Mouse (Mus musculus) liver, embryonic 11.5 days (tissue): ENCODE measurements at regions not wholly inside any gene's neighbourhood (a gene's known extent, or its start where the extent isn't known, plus 50 kb on each side); places are given as distances from the start of the nearest gene placed in this dataset.

Experiments
- ATAC-seq: fragments of 200-750 bp; cut with Nextera tagmentation; replicated peaks from 2 replicates; pipeline ENCODE4 v1.8.0; 2017; ENCODE audit warnings: moderate number of reproducible peaks, mild to moderate bottlenecking, moderate TSS enrichment, moderate library complexity; ENCODE audit not compliant: low FRiP score
- DNase-seq: peaks from one replicate; pipeline ENCODE4 v3.0.0-alpha.2; 2017; ENCODE audit warnings: low spot score
- H3K27ac ChIP-seq: fragments of 300-500 bp; sonication (generic); 2 replicates; pipeline ENCODE4 v1.5.1; 2014; ENCODE audit warnings: mild to moderate bottlenecking, low read depth, low read length, control low read depth
- H3K27me3 ChIP-seq: fragments of 300-500 bp; sonication (generic); replicated peaks from 2 replicates; pipeline ENCODE4 v1.6.1; 2014; ENCODE audit warnings: low read length, mixed read lengths; ENCODE audit not compliant: control insufficient read depth, insufficient read depth
- H3K36me3 ChIP-seq: fragments of 300-500 bp; sonication (generic); 2 replicates; pipeline ENCODE4 v1.6.1; 2014; ENCODE audit warnings: mild to moderate bottlenecking, low read length, moderate library complexity, mixed read lengths; ENCODE audit not compliant: control insufficient read depth, insufficient read depth
- H3K4me1 ChIP-seq: fragments of 300-500 bp; sonication (generic); replicated peaks from 2 replicates; pipeline ENCODE4 v1.6.1; 2014; ENCODE audit warnings: low read length, mixed read lengths; ENCODE audit not compliant: control insufficient read depth, insufficient read depth
- H3K4me2 ChIP-seq: fragments of 300-500 bp; sonication (generic); 2 replicates; pipeline ENCODE4 v1.6.1; 2014; ENCODE audit warnings: mild to moderate bottlenecking, control low read depth, moderate library complexity
- H3K4me3 ChIP-seq: fragments of 300-500 bp; sonication (generic); 2 replicates; pipeline ENCODE4 v1.5.1; 2014; ENCODE audit warnings: low read depth, low read length, control low read depth
- H3K9ac ChIP-seq: fragments of 300-500 bp; sonication (generic); 2 replicates; pipeline ENCODE4 v1.6.1; 2014; ENCODE audit warnings: low read depth, low read length, control low read depth
- H3K9me3 ChIP-seq: fragments of 300-500 bp; sonication (generic); 2 replicates; pipeline ENCODE4 v1.6.1; 2016; ENCODE audit warnings: low read length, inconsistent platforms, mixed read lengths; ENCODE audit not compliant: control insufficient read depth
- WGBS: fragments of 180-500 bp; shearing (Covaris S2); extraction: QIAGEN DNeasy Blood & Tissue Kit; methylation state at CpG from one replicate; pipeline ENCODE4 v1.1.7; 2014; 5-methylcytosine and 5-hydroxymethylcytosine counted together

DNA sequence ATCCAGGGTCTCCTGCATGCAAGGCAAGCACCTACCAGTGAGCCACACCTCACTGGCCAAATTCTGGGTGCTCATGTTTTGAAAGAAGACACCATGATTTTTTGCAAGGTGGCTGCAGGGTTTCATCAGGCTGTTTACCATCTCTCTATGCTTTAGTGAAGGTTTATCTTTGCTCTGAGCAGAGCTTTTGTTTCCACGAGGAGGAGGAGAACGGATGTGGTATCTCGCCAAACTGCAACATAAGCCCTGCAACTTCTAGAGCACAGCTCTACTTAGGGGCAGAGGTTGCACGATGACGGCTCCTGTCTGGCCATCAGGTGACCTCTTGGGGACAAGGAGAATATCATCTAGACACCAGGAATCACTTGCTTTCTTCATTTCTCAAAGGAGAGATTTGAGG, 131.8 kb upstream of the Plxnc1 start:
- no peak overlapping the region for H3K4me2 ChIP-seq
- ATAC-seq (no peak), DNase-seq (no peak)
- no peak overlapping the region for H3K4me3 ChIP-seq
- 77% methylated on average over 5 of the region's 5 CpGs for WGBS
- H3K4me1 ChIP-seq, result no peaks in the 10 kb centered on the region; the same call in 1 of the 2 replicates
- H3K27me3 ChIP-seq, result no peaks in the 10 kb centered on the region
- no peak overlapping the region for H3K9ac ChIP-seq
- no peak overlapping the region for H3K27ac ChIP-seq
- no peaks in the 10 kb centered on the region for H3K36me3 ChIP-seq
- no peaks in the 10 kb centered on the region for H3K9me3 ChIP-seq

GRCm38 (mm10) chr10:95075897-95076296, 131.3 kb upstream of the Plxnc1 start:
- 81% methylated on average over 4 of the region's 4 CpGs for WGBS
- H3K9me3 ChIP-seq, result no peaks in the 10 kb centered on the region
- H3K4me3 ChIP-seq, result no peak overlapping the region
- no peak overlapping the region for H3K27ac ChIP-seq
- DNase-seq (no peak), ATAC-seq (no peak)
- H3K9ac ChIP-seq, result no peak overlapping the region
- H3K4me1 ChIP-seq, result no peaks in the 10 kb centered on the region; the same call in 1 of the 2 replicates
- no peaks in the 10 kb centered on the region for H3K36me3 ChIP-seq
- H3K27me3 ChIP-seq, result no peaks in the 10 kb centered on the region
- no peak overlapping the region for H3K4me2 ChIP-seq

DNA sequence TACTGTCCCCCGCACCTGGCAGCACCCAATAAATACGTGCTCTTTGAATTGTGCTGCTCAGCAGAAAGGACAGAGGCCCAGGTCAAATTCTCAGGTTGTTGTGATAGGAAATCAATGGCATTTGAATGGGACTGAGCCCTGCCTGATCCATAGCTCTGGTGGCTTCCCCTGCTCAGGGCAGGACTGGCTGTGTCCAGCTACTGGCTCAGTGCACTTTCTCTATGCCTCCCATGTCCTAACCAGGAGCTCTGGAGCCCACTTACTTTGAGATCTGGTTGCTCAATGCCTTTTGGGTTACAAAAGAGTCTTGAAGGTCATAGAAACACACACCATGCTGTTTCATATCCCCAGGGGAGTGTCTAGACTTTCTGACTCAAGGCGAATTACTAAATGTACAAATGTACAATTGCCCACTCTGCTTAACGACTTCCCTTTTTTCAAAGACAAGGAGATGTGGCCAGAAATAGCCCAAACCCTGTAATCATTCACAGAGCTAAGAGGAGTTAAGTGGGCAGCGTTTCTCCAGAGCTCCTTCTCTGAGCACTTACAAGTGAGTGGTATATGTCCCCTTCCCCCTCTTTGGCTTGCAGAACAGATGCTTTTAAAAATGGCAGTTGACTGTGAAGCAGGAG, 130.4 kb upstream of the Plxnc1 start:
- 44% methylated on average over 5 of the region's 5 CpGs for WGBS
- H3K9me3 ChIP-seq, result no peaks in the 10 kb centered on the region
- no peaks in the 10 kb centered on the region; the same call in 1 of the 2 replicates for H3K4me1 ChIP-seq
- H3K27ac ChIP-seq, result no peak overlapping the region
- H3K36me3 ChIP-seq, result no peaks in the 10 kb centered on the region
- no peak overlapping the region for H3K4me3 ChIP-seq
- ATAC-seq, result no peak
- no peak for DNase-seq
- no peak overlapping the region for H3K4me2 ChIP-seq
- no peak overlapping the region for H3K9ac ChIP-seq
- no peaks in the 10 kb centered on the region for H3K27me3 ChIP-seq

GRCm38 (mm10) chr10:95074381-95074780, 129.7 kb upstream of the Plxnc1 start:
- Histone ChIP-seq H3K36me3 (no peaks in the 10 kb centered on the region), H3K27me3 (no peaks in the 10 kb centered on the region), H3K4me3 (no peak overlapping the region), H3K4me2 (no peak overlapping the region), H3K4me1 (no peaks in the 10 kb centered on the region; the same call in 1 of the 2 replicates), H3K9me3 (no peaks in the 10 kb centered on the region), H3K9ac (no peak overlapping the region), H3K27ac (no peak overlapping the region)
- ATAC-seq, result no peak
- WGBS, result 79% methylated on average over 2 of the region's 2 CpGs
- no peak for DNase-seq

- Histone ChIP-seq H3K27me3 (no peaks in the 10 kb centered on the region), H3K27ac (no peak overlapping the region), H3K4me3 (no peak overlapping the region), H3K9ac (no peak overlapping the region), H3K4me2 (no peak overlapping the region), H3K9me3 (no peaks in the 10 kb centered on the region), H3K4me1 (no peaks in the 10 kb centered on the region), H3K36me3 (no peaks in the 10 kb centered on the region)
- no peak for ATAC-seq
- no peak for DNase-seq
- 84% methylated on average over 10 of the region's 10 CpGs for WGBS
These were observed 123.3 kb upstream of the Plxnc1 start for GRCm38 (mm10) chr10:95067971-95068370.

DNA sequence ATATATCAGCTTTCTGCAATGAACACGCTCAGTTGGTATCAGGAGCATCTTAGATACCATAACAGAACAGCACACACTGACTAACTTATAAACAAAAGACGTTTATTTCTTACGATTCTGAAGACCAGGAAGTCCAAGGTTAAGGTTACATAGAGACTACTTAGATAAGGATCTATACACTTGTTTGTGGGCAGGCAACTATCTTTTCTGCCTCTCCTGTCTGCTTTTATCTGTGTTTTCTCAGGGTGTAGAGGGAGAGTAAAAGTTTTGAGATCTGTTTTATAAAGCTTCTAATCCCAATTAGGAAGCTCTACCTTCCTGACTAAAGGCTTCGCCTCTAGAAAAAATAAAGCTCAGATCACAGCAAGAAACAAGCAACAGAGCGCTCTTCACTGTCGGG, 122.1 kb upstream of the Plxnc1 start:
- H3K4me3 ChIP-seq, result no peak overlapping the region
- H3K36me3 ChIP-seq, result no peaks in the 10 kb centered on the region
- no peaks in the 10 kb centered on the region for H3K4me1 ChIP-seq
- DNase-seq, result no peak
- no peak overlapping the region for H3K4me2 ChIP-seq
- no peak for ATAC-seq
- H3K9me3 ChIP-seq, result no peaks in the 10 kb centered on the region
- 64% methylated on average over 6 of the region's 6 CpGs for WGBS
- no peaks in the 10 kb centered on the region for H3K27me3 ChIP-seq
- no peak overlapping the region for H3K27ac ChIP-seq
- no peak overlapping the region for H3K9ac ChIP-seq

DNA sequence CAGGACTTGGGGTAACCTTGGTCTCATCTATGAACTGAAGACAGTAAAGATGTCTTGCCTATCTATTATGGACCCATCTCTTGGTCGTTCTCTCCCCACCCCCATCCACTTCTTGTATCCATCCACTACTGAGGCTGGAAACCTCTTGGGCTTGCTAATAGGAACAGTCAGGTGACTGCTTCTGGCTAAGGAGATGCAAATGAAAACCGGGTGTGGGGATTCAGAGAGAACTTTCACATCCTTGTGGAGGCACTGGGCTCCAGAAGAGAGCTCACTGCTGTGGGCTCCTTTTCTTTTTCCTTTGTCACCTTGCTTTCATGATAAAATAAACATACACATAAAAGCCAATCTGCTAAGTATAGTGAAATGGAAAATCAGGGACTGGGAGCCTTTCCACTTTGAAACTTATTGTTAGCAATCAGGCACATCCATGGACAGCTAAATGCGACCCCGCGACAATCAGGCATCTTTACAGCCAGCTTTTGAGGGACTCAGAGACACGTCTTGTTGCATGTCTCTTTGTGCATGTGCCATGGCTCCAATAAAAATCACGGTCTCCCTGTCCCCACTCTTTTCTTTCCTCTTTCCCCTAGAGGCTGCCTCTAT, 115.0 kb upstream of the Plxnc1 start:
- WGBS, result 74% methylated on average over 7 of the region's 7 CpGs
- no peak for DNase-seq

DNA sequence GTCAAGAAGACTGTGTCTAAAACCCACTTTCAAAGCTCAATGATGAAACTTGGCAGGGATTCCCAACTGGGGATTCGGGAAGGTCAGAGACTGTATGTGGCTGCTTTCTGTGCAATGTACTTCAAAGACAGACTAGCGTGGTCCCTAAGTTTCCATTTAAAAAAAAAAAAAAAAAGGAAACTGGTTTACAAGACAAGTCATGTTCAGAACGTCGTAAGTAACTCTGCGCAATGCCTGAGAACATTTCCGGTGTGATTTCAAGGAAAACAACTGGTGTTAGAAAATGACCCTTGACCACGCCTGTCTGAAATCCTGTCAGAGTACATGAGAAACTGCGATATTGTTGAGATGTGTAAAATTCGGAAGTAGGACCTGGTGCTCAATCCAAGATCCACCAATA, 114.4 kb upstream of the Plxnc1 start:
- Histone ChIP-seq H3K27ac (no peak overlapping the region), H3K9me3 (no peaks in the 10 kb centered on the region), H3K4me3 (no peak overlapping the region), H3K36me3 (no peaks in the 10 kb centered on the region), H3K27me3 (no peaks in the 10 kb centered on the region), H3K4me2 (no peak overlapping the region), H3K4me1 (no peaks in the 10 kb centered on the region), H3K9ac (no peak overlapping the region)
- no peak for DNase-seq
- no peak for ATAC-seq
- 85% methylated on average over 9 of the region's 9 CpGs for WGBS

More for the DNA sequence above, 115.0 kb upstream of the Plxnc1 start:
- Histone ChIP-seq H3K27me3 (no peaks in the 10 kb centered on the region), H3K4me2 (no peak overlapping the region), H3K27ac (no peak overlapping the region), H3K4me1 (no peaks in the 10 kb centered on the region), H3K36me3 (no peaks in the 10 kb centered on the region), H3K9ac (no peak overlapping the region), H3K9me3 (no peaks in the 10 kb centered on the region), H3K4me3 (no peak overlapping the region)
- ATAC-seq, result no peak

- Histone ChIP-seq H3K4me1 (no peaks in the 10 kb centered on the region), H3K9me3 (no peaks in the 10 kb centered on the region), H3K27ac (no peak overlapping the region), H3K4me2 (no peak overlapping the region), H3K4me3 (no peak overlapping the region), H3K9ac (no peak overlapping the region), H3K36me3 (no peaks in the 10 kb centered on the region), H3K27me3 (no peaks in the 10 kb centered on the region)
- WGBS, result 72% methylated on average over 9 of the region's 9 CpGs
- ATAC-seq (no peak), DNase-seq (no peak)
These were observed 112.5 kb upstream of the Plxnc1 start for GRCm38 (mm10) chr10:95057051-95057714.
